Mouse (Mus musculus) lung, embryonic 16.5 days (tissue): ENCODE data around the gene Slc38a3. TPM values are rescaled to one million over a fixed set of nuclear protein-coding genes. Genes with fewer than 3 reads are reported as not detected.

Experiments
- ATAC-seq: fragments of 200-750 bp; cut with Nextera tagmentation; 2 replicates; pipeline ENCODE4 v1.8.0; 2017; ENCODE audit warnings: low read depth, mild to moderate bottlenecking, moderate library complexity
- H3K27ac ChIP-seq: fragments of 300-500 bp; sonication (generic); 2 replicates; pipeline ENCODE4 v1.5.1; 2014; ENCODE audit warnings: mild to moderate bottlenecking, control low read depth, low read length
- H3K27me3 ChIP-seq: fragments of 300-500 bp; sonication (generic); 2 replicates; pipeline ENCODE4 v1.6.1; 2014; ENCODE audit warnings: low read depth, low read length, mixed read lengths; ENCODE audit not compliant: control insufficient read depth, insufficient read depth
- H3K36me3 ChIP-seq: fragments of 300-500 bp; sonication (generic); 2 replicates; pipeline ENCODE4 v1.6.1; 2014; ENCODE audit warnings: low read length; ENCODE audit not compliant: control insufficient read depth, insufficient read depth
- H3K4me1 ChIP-seq: fragments of 300-500 bp; sonication (generic); replicated peaks from 2 replicates; pipeline ENCODE4 v1.6.1; 2014; ENCODE audit warnings: low read length, mixed read lengths; ENCODE audit not compliant: control insufficient read depth, insufficient read depth
- H3K4me2 ChIP-seq: fragments of 300-500 bp; sonication (generic); 2 replicates; pipeline ENCODE4 v1.6.1; 2014; ENCODE audit warnings: low read depth, low read length, control low read depth
- H3K4me3 ChIP-seq: fragments of 300-500 bp; sonication (generic); 2 replicates; pipeline ENCODE4 v1.5.1; 2014; ENCODE audit warnings: mild to moderate bottlenecking, low read length, control low read depth
- H3K9ac ChIP-seq: fragments of 300-500 bp; sonication (generic); 2 replicates; pipeline ENCODE4 v1.6.1; 2014; ENCODE audit warnings: low read length, control low read depth
- H3K9me3 ChIP-seq: fragments of 300-500 bp; sonication (generic); 2 replicates; pipeline ENCODE4 v1.6.1; 2016; ENCODE audit warnings: low read length; ENCODE audit not compliant: control insufficient read depth
- WGBS: fragments of 180-500 bp; shearing (Covaris S2); extraction: QIAGEN DNeasy Blood & Tissue Kit; methylation state at CpG from one replicate; pipeline ENCODE4 v1.1.7; 2014; 5-methylcytosine and 5-hydroxymethylcytosine counted together
- polyA plus RNA-seq: library from polyadenylated mRNA; unstranded; fragments of >200 nt; fragmentation: Nextera tagmentation; extraction: Ambion mirVana; gene quantifications from 2 replicates; pipeline ENCODE4 v1.2.1, GENCODE M21; 2015

Gene Slc38a3
- polyA plus RNA-seq, 1 experiment from 2014 or later, result 4.5 TPM

DNA sequence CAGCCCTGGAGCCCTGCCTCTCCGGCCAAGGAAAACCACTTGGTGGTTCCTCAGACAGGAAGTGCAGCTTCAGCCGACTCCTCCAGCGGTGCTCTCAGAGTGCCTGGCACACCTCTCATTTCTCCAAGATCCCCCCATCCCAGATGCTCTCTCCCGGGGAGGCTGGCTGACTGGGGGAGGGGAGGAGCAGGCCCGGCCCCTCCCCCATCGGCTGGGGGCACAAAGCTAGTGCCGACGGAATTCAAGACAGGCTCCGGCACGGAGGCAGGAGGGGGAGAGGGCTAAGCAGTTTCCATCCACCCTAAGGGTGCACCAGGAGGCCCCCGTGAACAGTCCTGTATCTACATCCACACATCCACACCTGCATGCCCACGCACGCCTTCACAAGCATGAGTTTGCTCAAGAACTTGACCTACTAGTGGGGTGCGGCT lies 37.5 kb upstream of the Slc38a3 start:
- Histone ChIP-seq H3K27ac (peak overlapping the region; percentile 65), H3K36me3 (no peaks in the 10 kb centered on the region), H3K9me3 (no peaks in the 10 kb centered on the region), H3K4me3 (peak overlapping the region; percentile 69), H3K9ac (peak overlapping the region; percentile 87), H3K4me2 (peak overlapping the region; percentile 93), H3K4me1 (peaks cover 71% of the 10 kb centered on the region), H3K27me3 (no peaks in the 10 kb centered on the region; the same call in 1 of the 2 replicates)
- ATAC-seq, result no peak
- WGBS, result 3% methylated on average over 14 of the region's 14 CpGs

- H3K4me2 ChIP-seq, result no peak overlapping the region
- H3K36me3 ChIP-seq, result no peaks in the 10 kb centered on the region
- 50% methylated on average over 14 of the region's 14 CpGs for WGBS
- H3K27ac ChIP-seq, result peak overlapping the region; percentile 89
- no peaks in the 10 kb centered on the region for H3K9me3 ChIP-seq
- no peak overlapping the region for H3K4me3 ChIP-seq
- ATAC-seq, result no peak
- H3K9ac ChIP-seq, result peak overlapping the region; percentile 54
- no peaks in the 10 kb centered on the region for H3K27me3 ChIP-seq
- H3K4me1 ChIP-seq, result peaks cover 94% of the 10 kb centered on the region
Observed at GRCm38 (mm10) chr9:107703337-107704122, 34.2 kb upstream of the Slc38a3 start.

GRCm38 (mm10) chr9:107702606-107703185 lies 33.4 kb upstream of the Slc38a3 start:
- Histone ChIP-seq H3K4me3 (no peak overlapping the region), H3K4me1 (peaks cover 96% of the 10 kb centered on the region), H3K9ac (peak overlapping the region; percentile 54), H3K4me2 (0 out of 2 replicates have a peak overlapping the region, but pooled peaks have one; percentile 7), H3K9me3 (no peaks in the 10 kb centered on the region), H3K36me3 (no peaks in the 10 kb centered on the region), H3K27ac (peak overlapping the region; percentile 89), H3K27me3 (no peaks in the 10 kb centered on the region)
- ATAC-seq, result peak; percentile 29
- 37% methylated on average over 3 of the region's 3 CpGs for WGBS

- Histone ChIP-seq H3K4me1 (peaks cover 98% of the 10 kb centered on the region), H3K9me3 (no peaks in the 10 kb centered on the region), H3K4me2 (peak overlapping the region; percentile 16; the same call in 1 of the 2 replicates), H3K27ac (peak overlapping the region; percentile 88), H3K9ac (peak overlapping the region; percentile 43; the same call in 1 of the 2 replicates), H3K4me3 (no peak overlapping the region), H3K27me3 (no peaks in the 10 kb centered on the region), H3K36me3 (no peaks in the 10 kb centered on the region)
- WGBS, result 11% methylated on average over 12 of the region's 12 CpGs
- peak; percentile 31 for ATAC-seq
Observed at GRCm38 (mm10) chr9:107701594-107701993, 32.3 kb upstream of the Slc38a3 start.

GRCm38 (mm10) chr9:107700114-107700571 lies 30.8 kb upstream of the Slc38a3 start:
- peak; percentile 23 for ATAC-seq
- no peak overlapping the region for H3K4me3 ChIP-seq
- no peaks in the 10 kb centered on the region for H3K9me3 ChIP-seq
- no peak overlapping the region for H3K4me2 ChIP-seq
- no peaks in the 10 kb centered on the region for H3K27me3 ChIP-seq
- 25% methylated on average over 6 of the region's 6 CpGs for WGBS
- peak overlapping the region; percentile 69 for H3K27ac ChIP-seq
- H3K36me3 ChIP-seq, result no peaks in the 10 kb centered on the region; the same call in 1 of the 2 replicates
- 0 out of 2 replicates have a peak overlapping the region, but pooled peaks have one; percentile 33 for H3K9ac ChIP-seq
- peaks cover 94% of the 10 kb centered on the region for H3K4me1 ChIP-seq

GRCm38 (mm10) chr9:107699376-107699980 lies 30.1 kb upstream of the Slc38a3 start:
- peak overlapping the region; percentile 41 for H3K4me2 ChIP-seq
- no peak for ATAC-seq
- H3K9ac ChIP-seq, result peak overlapping the region; percentile 53

GRCm38 (mm10) chr9:107698611-107699190 lies 29.4 kb upstream of the Slc38a3 start:
- peak; percentile 23 for ATAC-seq
- peaks cover 88% of the 10 kb centered on the region for H3K4me1 ChIP-seq

More at GRCm38 (mm10) chr9:107699376-107699980, 30.1 kb upstream of the Slc38a3 start:
- H3K4me1 ChIP-seq, result peaks cover 95% of the 10 kb centered on the region
- H3K27me3 ChIP-seq, result no peaks in the 10 kb centered on the region
- no peaks in the 10 kb centered on the region; the same call in 1 of the 2 replicates for H3K36me3 ChIP-seq
- H3K4me3 ChIP-seq, result no peak overlapping the region
- no peaks in the 10 kb centered on the region for H3K9me3 ChIP-seq
- WGBS, result 11% methylated on average over 9 of the region's 9 CpGs
- H3K27ac ChIP-seq, result peak overlapping the region; percentile 83

GRCm38 (mm10) chr9:107697811-107698521 lies 28.6 kb upstream of the Slc38a3 start:
- Histone ChIP-seq H3K9me3 (no peaks in the 10 kb centered on the region), H3K9ac (peak overlapping the region; percentile 53), H3K4me2 (peak overlapping the region; percentile 41), H3K27me3 (no peaks in the 10 kb centered on the region), H3K27ac (peak overlapping the region; percentile 83), H3K36me3 (no peaks in the 10 kb centered on the region; the same call in 1 of the 2 replicates), H3K4me1 (peaks cover 86% of the 10 kb centered on the region), H3K4me3 (no peak overlapping the region)
- ATAC-seq, result peak; percentile 46
- 24% methylated on average over 14 of the region's 14 CpGs for WGBS

More at GRCm38 (mm10) chr9:107698611-107699190, 29.4 kb upstream of the Slc38a3 start:
- H3K36me3 ChIP-seq, result no peaks in the 10 kb centered on the region; the same call in 1 of the 2 replicates
- no peaks in the 10 kb centered on the region for H3K27me3 ChIP-seq
- no peak overlapping the region for H3K4me3 ChIP-seq
- H3K27ac ChIP-seq, result peak overlapping the region; percentile 83
- WGBS, result 13% methylated on average over 14 of the region's 14 CpGs
- H3K9ac ChIP-seq, result peak overlapping the region; percentile 53
- peak overlapping the region; percentile 41 for H3K4me2 ChIP-seq
- no peaks in the 10 kb centered on the region for H3K9me3 ChIP-seq
